Comparison of ENCODE assay signal across 18 mouse cellular contexts in the genomic region with DNA sequence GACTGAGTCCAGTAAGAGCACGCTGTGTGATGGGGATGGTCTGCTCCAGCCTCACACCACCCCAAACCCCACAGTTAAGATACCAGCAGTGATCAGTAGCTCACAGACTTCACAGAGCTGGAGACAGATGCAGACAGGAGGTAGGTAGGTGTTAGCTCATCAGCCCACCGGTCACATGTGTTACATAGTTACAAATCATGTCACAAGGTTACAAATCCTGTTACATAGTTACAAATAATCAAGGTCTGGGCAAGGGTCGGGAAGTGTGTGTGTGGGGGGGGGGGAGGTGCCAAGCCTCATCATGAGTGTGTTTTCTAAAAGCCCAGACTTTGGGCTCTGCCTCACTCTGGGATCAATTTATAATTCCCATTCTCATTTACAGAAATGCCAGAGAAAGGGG.
"Had no signal": no experiment of that assay in that cellular context is flagged by ENCODE, and none has a peak within 500 bp of the region (broad histone marks: within the 10 kb centered on the region; RNA-seq: fewer than 3 reads in every experiment).

No protein-coding gene starts in this region.

- DNase-seq: lung, adult 18-20 months; lung, embryonic 14.5 days; lung, postnatal 10 days; lung, postnatal 4 days; retina, postnatal 1 day; right cerebral cortex, adult 18-20 months; right cerebral cortex, postnatal 25 days; right cerebral cortex, postnatal 4 days; spleen, adult 18-20 months; thymus, adult 18-20 months; thymus, postnatal 14 days; thymus, postnatal 36 days had no signal

- H3K36me3 ChIP-seq: midbrain, embryonic 10.5 days; midbrain, embryonic 13.5 days; midbrain, embryonic 15.5 days; neural tube, embryonic 13.5 days; neural tube, embryonic 15.5 days had no signal

- H3K4me3 ChIP-seq: midbrain, embryonic 10.5 days; midbrain, embryonic 13.5 days; midbrain, embryonic 15.5 days; myocyte; neural tube, embryonic 13.5 days; neural tube, embryonic 15.5 days had no signal

- H3K4me2 ChIP-seq: lung, embryonic 14.5 days; midbrain, embryonic 13.5 days; midbrain, embryonic 15.5 days; neural tube, embryonic 13.5 days; neural tube, embryonic 15.5 days had no signal

- H3K27ac ChIP-seq: midbrain, embryonic 10.5 days; midbrain, embryonic 13.5 days; midbrain, embryonic 15.5 days; neural tube, embryonic 13.5 days; neural tube, embryonic 15.5 days had no signal

- H3K27me3 ChIP-seq: midbrain, embryonic 13.5 days; midbrain, embryonic 15.5 days; neural tube, embryonic 13.5 days; neural tube, embryonic 15.5 days had no signal

- ATAC-seq: midbrain, embryonic 13.5 days; midbrain, embryonic 15.5 days had no signal

- H3K9ac ChIP-seq: lung, embryonic 14.5 days; midbrain, embryonic 13.5 days; midbrain, embryonic 15.5 days; neural tube, embryonic 13.5 days; neural tube, embryonic 15.5 days had no signal

- H3K4me1 ChIP-seq: midbrain, embryonic 10.5 days; midbrain, embryonic 13.5 days; midbrain, embryonic 15.5 days; neural tube, embryonic 13.5 days; neural tube, embryonic 15.5 days had no signal

- H3K9me3 ChIP-seq: midbrain, embryonic 15.5 days; neural tube, embryonic 15.5 days had no signal
